ENCODE assay signal across 8 mouse cellular contexts in genomic region chr8:107205701-107206561, GRCm38 (mm10). TPM values are rescaled to one million over a fixed set of nuclear protein-coding genes. Genes with fewer than 3 reads are reported as not detected.
DNase-seq lines count a peak whose midpoint lies in the region; ATAC-seq and TF ChIP-seq lines count a peak whose summit lies in the region.

No protein-coding gene starts in this region.

- WGBS in forebrain, embryonic 14.5 days = 70% methylated on average over 23 of the region's 23 CpGs
- WGBS in heart, postnatal 0 days = 40% methylated on average over 23 of the region's 23 CpGs
- WGBS in midbrain, postnatal 0 days = 55% methylated on average over 23 of the region's 23 CpGs

- H3K4me3 ChIP-seq in forebrain, embryonic 14.5 days (ENCODE audit: low read depth, low read length) = no peak overlapping the region
- 0 out of 2 replicates have a peak overlapping the region, but pooled peaks have one; percentile 14 for H3K4me3 ChIP-seq in heart, postnatal 0 days (ENCODE audit: low read depth, low read length)
- no peak overlapping the region for H3K4me3 ChIP-seq in midbrain, postnatal 0 days (ENCODE audit: low read depth, low read length)

- peaks cover 7% of the 10 kb centered on the region; the same call in 1 of the 2 replicates for H3K4me1 ChIP-seq in forebrain, embryonic 14.5 days (ENCODE audit: control insufficient read depth, insufficient read depth, low read length)
- peaks cover 30% of the 10 kb centered on the region for H3K4me1 ChIP-seq in heart, postnatal 0 days (ENCODE audit: control insufficient read depth, insufficient read depth)
- H3K4me1 ChIP-seq in midbrain, postnatal 0 days (ENCODE audit: insufficient read depth, low read length) = no peaks in the 10 kb centered on the region; the same call in 1 of the 2 replicates

- peak; percentile 38; the same call in 1 of the 2 replicates for TF ChIP-seq EP300 in heart, postnatal 0 days (IDR thresholded peaks at IDR 0.05; ENCODE audit: low read depth)

- H3K36me3 ChIP-seq in forebrain, embryonic 14.5 days (ENCODE audit: control insufficient read depth, insufficient read depth, low read length) = no peaks in the 10 kb centered on the region
- no peaks in the 10 kb centered on the region for H3K36me3 ChIP-seq in heart, postnatal 0 days (replicated peaks; ENCODE audit: control insufficient read depth, insufficient read depth, low read length)
- H3K36me3 ChIP-seq in midbrain, postnatal 0 days (ENCODE audit: insufficient read depth, low read length) = no peaks in the 10 kb centered on the region

- no peak overlapping the region for H3K9ac ChIP-seq in forebrain, embryonic 14.5 days (ENCODE audit: low read length)
- H3K9ac ChIP-seq in heart, postnatal 0 days (replicated peaks; ENCODE audit: low read depth, low read length) = no peak overlapping the region; the same call in 1 of the 2 replicates
- H3K9ac ChIP-seq in midbrain, postnatal 0 days (replicated peaks; ENCODE audit: low read length, poor library complexity, severe bottlenecking) = no peak overlapping the region

- peak overlapping the region; percentile 14; the same call in 1 of the 2 replicates for H3K27ac ChIP-seq in forebrain, embryonic 14.5 days (ENCODE audit: low read depth, low read length)
- peak overlapping the region; percentile 83 for H3K27ac ChIP-seq in heart, postnatal 0 days (ENCODE audit: low read depth)
- peak overlapping the region; percentile 26; the same call in 1 of the 2 replicates for H3K27ac ChIP-seq in midbrain, postnatal 0 days (ENCODE audit: low read depth, low read length)

- DNase-seq in 3T3-L1 (ENCODE audit: low read depth, low spot score) = peak; percentile 99
- peak; percentile 83 for DNase-seq in adrenal gland, postnatal 14 days
- peak; percentile 33 for DNase-seq in forebrain, embryonic 14.5 days (ENCODE audit: low spot score)
- peak; percentile 69 for DNase-seq in heart, postnatal 0 days (ENCODE audit: low spot score)
- DNase-seq in layer of hippocampus, adult 9-11 months = peak; percentile 66
- peak; percentile 76 for DNase-seq in midbrain, postnatal 0 days (ENCODE audit: low spot score)
- DNase-seq in thymus, adult 18-20 months = no peak
- DNase-seq in thymus, postnatal 0 days (ENCODE audit: low spot score) = no peak

- no peak overlapping the region for H3K4me2 ChIP-seq in forebrain, embryonic 14.5 days (ENCODE audit: low read length)
- peak overlapping the region; percentile 55 for H3K4me2 ChIP-seq in heart, postnatal 0 days (ENCODE audit: low read depth, low read length)
- peak overlapping the region; percentile 6; the same call in 1 of the 2 replicates for H3K4me2 ChIP-seq in midbrain, postnatal 0 days (ENCODE audit: low read depth, low read length, poor library complexity, severe bottlenecking)

- ATAC-seq in forebrain, embryonic 14.5 days = peak; percentile 23; the same call in 1 of the 2 replicates
- peak; percentile 81 for ATAC-seq in heart, postnatal 0 days (ENCODE audit: insufficient read depth, low read depth)
- ATAC-seq in midbrain, postnatal 0 days (ENCODE audit: low FRiP score) = peak; percentile 79

- no peaks in the 10 kb centered on the region for H3K9me3 ChIP-seq in forebrain, embryonic 14.5 days (replicated peaks; ENCODE audit: control insufficient read depth, low read length)
- no peaks in the 10 kb centered on the region for H3K9me3 ChIP-seq in heart, postnatal 0 days (replicated peaks; ENCODE audit: control insufficient read depth, low read length)
- H3K9me3 ChIP-seq in midbrain, postnatal 0 days (ENCODE audit: low read length) = no peaks in the 10 kb centered on the region

- H3K27me3 ChIP-seq in forebrain, embryonic 14.5 days (replicated peaks; ENCODE audit: control insufficient read depth, insufficient read depth, low read length) = no peaks in the 10 kb centered on the region
- no peaks in the 10 kb centered on the region for H3K27me3 ChIP-seq in heart, postnatal 0 days (ENCODE audit: control insufficient read depth, insufficient read depth, low read length)
- no peaks in the 10 kb centered on the region for H3K27me3 ChIP-seq in midbrain, postnatal 0 days (ENCODE audit: insufficient read depth, low read length)

- no peak for TF ChIP-seq CTCF in heart, postnatal 0 days (IDR thresholded peaks at IDR 0.05; ENCODE audit: low read depth)
- no peak for TF ChIP-seq CTCF in midbrain, postnatal 0 days (IDR thresholded peaks at IDR 0.05)

RNA-seq across cellular contexts. Expression of gene Cyb5b, which starts 55.5 kb away (rescaled TPM):
- 260 and 305 TPM in 2 replicates for total RNA-seq in adrenal gland, postnatal 14 days (2021)
- polyA plus RNA-seq in forebrain, embryonic 14.5 days (2014; fragmentation: Nextera tagmentation; extraction: Ambion mirVana) = 108 and 118 TPM in 2 replicates
- 52.8 and 60.0 TPM in 2 replicates for total RNA-seq in heart, postnatal 0 days (2014; rRNA removed; ENCODE audit: low replicate concordance)
- polyA plus RNA-seq in heart, postnatal 0 days (2015; fragmentation: Nextera tagmentation; extraction: Ambion mirVana) = 36.5 and 44.7 TPM in 2 replicates
- 103 and 120 TPM in 2 replicates for total RNA-seq in midbrain, postnatal 0 days (2014; rRNA removed)
- 89.7 and 91.4 TPM in 2 replicates for polyA plus RNA-seq in midbrain, postnatal 0 days (2015; fragmentation: Nextera tagmentation; extraction: Ambion mirVana)
- 60.9 and 65.4 TPM in 2 replicates for polyA plus RNA-seq in thymus, postnatal 0 days (2015; fragmentation: Nextera tagmentation; extraction: Ambion mirVana)

Comparison
In these comparisons a context has a peak if more than half of its experiments do, and no peak if none do; other contexts are left out.
1. DNase-seq: peak in 3T3-L1 (single experiment), adrenal gland, postnatal 14 days (single experiment), forebrain, embryonic 14.5 days (single experiment), heart, postnatal 0 days (single experiment), layer of hippocampus, adult 9-11 months (single experiment) and midbrain, postnatal 0 days (single experiment); none in thymus, adult 18-20 months (0 of 2) and thymus, postnatal 0 days (single experiment).
2. ATAC-seq: peak in every context shown above with its lines; median percentile 81 in heart, postnatal 0 days; 79 in midbrain, postnatal 0 days; 23 in forebrain, embryonic 14.5 days.
3. H3K27ac ChIP-seq: peak in every context shown above with its lines; median percentile 83 in heart, postnatal 0 days; 26 in midbrain, postnatal 0 days; 14 in forebrain, embryonic 14.5 days.